Mouse (Mus musculus) forebrain, embryonic 11.5 days (tissue): ENCODE measurements around the gene Cd69. TPM values are rescaled to one million over a fixed set of nuclear protein-coding genes. Genes with fewer than 3 reads are reported as not detected.

Experiments
- ATAC-seq: fragments of 200-750 bp; cut with Nextera tagmentation; replicated peaks from 2 replicates; pipeline ENCODE4 v1.8.0; 2017; ENCODE audit warnings: moderate TSS enrichment; ENCODE audit not compliant: low FRiP score
- DNase-seq: peaks from one replicate; pipeline ENCODE4 v3.0.0-alpha.2; 2017; ENCODE audit warnings: low spot score
- H3K27ac ChIP-seq: fragments of 300-500 bp; sonication (generic); 2 replicates; pipeline ENCODE4 v1.5.1; 2014; ENCODE audit warnings: low read depth, low read length
- H3K27me3 ChIP-seq: fragments of 300-500 bp; sonication (generic); 2 replicates; pipeline ENCODE4 v1.6.1; 2014; ENCODE audit warnings: mild to moderate bottlenecking, low read length, mixed read lengths; ENCODE audit not compliant: control insufficient read depth, insufficient read depth
- H3K36me3 ChIP-seq: fragments of 300-500 bp; sonication (generic); 2 replicates; pipeline ENCODE4 v1.6.1; 2014; ENCODE audit warnings: mild to moderate bottlenecking, low read length, moderate library complexity, mixed read lengths; ENCODE audit not compliant: control insufficient read depth, insufficient read depth
- H3K4me1 ChIP-seq: fragments of 300-500 bp; sonication (generic); replicated peaks from 2 replicates; pipeline ENCODE4 v1.6.1; 2014; ENCODE audit warnings: low read length, mixed read lengths; ENCODE audit not compliant: control insufficient read depth, insufficient read depth
- H3K4me2 ChIP-seq: fragments of 300-500 bp; sonication (generic); 2 replicates; pipeline ENCODE4 v1.6.1; 2014; ENCODE audit warnings: low read depth, mild to moderate bottlenecking, low read length, moderate library complexity, mixed read lengths; ENCODE audit not compliant: severe bottlenecking
- H3K4me3 ChIP-seq: fragments of 300-500 bp; sonication (generic); 2 replicates; pipeline ENCODE4 v1.5.1; 2014; ENCODE audit warnings: low read depth, low read length
- H3K9ac ChIP-seq: fragments of 300-500 bp; sonication (generic); 2 replicates; pipeline ENCODE4 v1.6.1; 2014; ENCODE audit warnings: low read length
- H3K9me3 ChIP-seq: fragments of 300-500 bp; sonication (generic); 2 replicates; pipeline ENCODE4 v1.6.1; 2016; ENCODE audit warnings: low read length, mixed read lengths; ENCODE audit not compliant: control insufficient read depth
- WGBS: fragments of 180-500 bp; shearing (Covaris S2); extraction: QIAGEN DNeasy Blood & Tissue Kit; methylation state at CpG from one replicate; pipeline ENCODE4 v1.1.7; 2014; 5-methylcytosine and 5-hydroxymethylcytosine counted together
- polyA plus RNA-seq: library from polyadenylated mRNA; unstranded; fragments of >200 nt; fragmentation: Nextera tagmentation; extraction: Ambion mirVana; gene quantifications from 2 replicates; pipeline ENCODE4 v1.2.1, GENCODE M21; 2014

Cd69 gene
- polyA plus RNA-seq, 1 experiment from 2014 or later, result not detected

DNA sequence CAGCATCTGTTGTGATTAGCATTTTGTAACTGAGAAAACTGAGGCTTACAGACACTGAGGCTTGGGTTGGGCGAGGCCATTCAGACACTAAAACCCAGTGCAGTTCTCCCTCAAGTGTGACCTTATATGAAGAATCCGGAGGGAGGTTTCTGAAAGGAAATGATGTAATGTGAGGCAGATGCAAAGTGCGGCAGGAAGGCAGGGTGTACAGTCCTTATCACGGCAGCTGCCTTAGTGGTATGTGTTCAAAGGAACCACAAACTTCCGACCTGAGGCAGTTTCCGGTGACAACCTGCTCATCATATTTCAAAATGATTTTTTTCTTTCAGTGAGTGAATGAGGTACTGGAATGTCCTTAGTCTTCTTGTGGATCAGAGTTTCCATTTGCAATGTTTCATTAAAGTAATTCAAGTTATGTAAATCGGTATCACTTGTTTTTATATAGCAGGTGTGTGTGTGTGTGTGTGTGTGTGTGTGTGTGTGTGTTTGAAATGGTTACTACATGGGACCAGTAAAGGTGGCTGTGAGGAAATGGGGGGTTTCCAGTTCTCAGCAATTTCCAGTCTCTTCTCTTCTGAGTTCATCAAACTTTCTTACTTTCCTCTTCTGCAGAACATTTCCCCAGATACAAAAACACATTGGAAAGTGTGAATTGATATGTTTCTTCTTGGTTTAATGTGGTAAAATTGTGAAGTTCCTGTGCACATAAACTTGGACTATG, 9.3 kb upstream of the Cd69 start:
- 85% methylated on average over 7 of the region's 7 CpGs for WGBS
- Histone ChIP-seq H3K9me3 (no peaks in the 10 kb centered on the region), H3K9ac (no peak overlapping the region), H3K4me2 (no peak overlapping the region), H3K4me3 (no peak overlapping the region), H3K36me3 (no peaks in the 10 kb centered on the region), H3K27ac (no peak overlapping the region), H3K27me3 (no peaks in the 10 kb centered on the region), H3K4me1 (no peaks in the 10 kb centered on the region)
- ATAC-seq, result no peak
- DNase-seq, result no peak

DNA sequence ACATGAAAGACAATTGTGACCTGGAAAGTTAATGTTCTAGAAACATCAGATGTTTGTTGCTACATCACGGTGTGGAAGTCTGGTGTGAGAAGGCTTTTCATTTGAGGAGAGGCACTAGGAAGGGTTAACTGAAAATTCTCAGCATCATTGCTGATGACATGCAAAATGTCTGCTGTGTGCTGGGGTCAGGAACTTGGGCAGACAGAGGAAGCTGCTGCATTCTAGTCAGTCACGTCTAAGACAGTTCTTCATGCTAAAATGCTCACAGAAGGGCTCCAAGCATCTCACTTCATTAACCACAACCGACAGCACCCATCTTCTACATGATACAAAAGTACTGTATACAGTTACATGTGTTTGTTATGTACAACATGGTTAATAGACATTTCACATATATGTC, 8.0 kb upstream of the Cd69 start:
- WGBS, result 77% methylated on average over 3 of the region's 3 CpGs
- ATAC-seq, result no peak
- H3K27me3 ChIP-seq, result no peaks in the 10 kb centered on the region

DNA sequence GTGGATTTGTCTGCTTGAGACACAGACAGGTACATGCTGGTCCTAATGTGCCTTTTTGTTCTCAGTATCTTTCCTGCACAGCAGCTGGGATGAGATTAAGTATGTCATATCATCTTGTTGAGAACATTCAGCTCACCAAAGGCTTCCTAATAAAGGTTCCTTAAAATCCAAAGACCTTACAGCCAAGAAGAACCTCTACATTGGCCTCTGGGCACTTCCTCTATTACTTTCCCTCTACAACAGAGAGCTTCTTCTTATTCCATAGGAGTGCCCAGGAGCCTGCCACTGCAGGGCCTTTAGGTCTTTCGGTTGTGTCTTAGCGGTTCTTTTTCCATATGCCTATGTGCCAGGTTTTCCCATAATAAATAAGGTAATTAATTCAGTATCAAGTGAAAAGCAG, 1.2 kb upstream of the Cd69 start:
- Histone ChIP-seq H3K27me3 (no peaks in the 10 kb centered on the region), H3K27ac (no peak overlapping the region), H3K4me1 (no peaks in the 10 kb centered on the region), H3K4me3 (no peak overlapping the region), H3K4me2 (no peak overlapping the region), H3K9me3 (no peaks in the 10 kb centered on the region), H3K9ac (no peak overlapping the region), H3K36me3 (no peaks in the 10 kb centered on the region)
- ATAC-seq (no peak), DNase-seq (no peak)
- 92% methylated on average over 2 of the region's 2 CpGs for WGBS

More for the DNA sequence above, 8.0 kb upstream of the Cd69 start:
- no peak overlapping the region for H3K4me2 ChIP-seq
- H3K9ac ChIP-seq, result no peak overlapping the region
- no peaks in the 10 kb centered on the region for H3K4me1 ChIP-seq
- H3K9me3 ChIP-seq, result no peaks in the 10 kb centered on the region
- no peaks in the 10 kb centered on the region for H3K36me3 ChIP-seq
- DNase-seq, result no peak
- H3K4me3 ChIP-seq, result no peak overlapping the region
- no peak overlapping the region for H3K27ac ChIP-seq

- DNase-seq (no peak), ATAC-seq (no peak)
- 71% methylated on average over 3 of the region's 3 CpGs for WGBS
- no peaks in the 10 kb centered on the region for H3K27me3 ChIP-seq
- no peaks in the 10 kb centered on the region for H3K36me3 ChIP-seq
- H3K4me1 ChIP-seq, result no peaks in the 10 kb centered on the region
- no peak overlapping the region for H3K4me2 ChIP-seq
- no peaks in the 10 kb centered on the region for H3K9me3 ChIP-seq
- H3K4me3 ChIP-seq, result no peak overlapping the region
- no peak overlapping the region for H3K9ac ChIP-seq
- H3K27ac ChIP-seq, result no peak overlapping the region
Measured at GRCm38 (mm10) chr6:129275624-129276203, 478 bp upstream of the Cd69 start.

DNA sequence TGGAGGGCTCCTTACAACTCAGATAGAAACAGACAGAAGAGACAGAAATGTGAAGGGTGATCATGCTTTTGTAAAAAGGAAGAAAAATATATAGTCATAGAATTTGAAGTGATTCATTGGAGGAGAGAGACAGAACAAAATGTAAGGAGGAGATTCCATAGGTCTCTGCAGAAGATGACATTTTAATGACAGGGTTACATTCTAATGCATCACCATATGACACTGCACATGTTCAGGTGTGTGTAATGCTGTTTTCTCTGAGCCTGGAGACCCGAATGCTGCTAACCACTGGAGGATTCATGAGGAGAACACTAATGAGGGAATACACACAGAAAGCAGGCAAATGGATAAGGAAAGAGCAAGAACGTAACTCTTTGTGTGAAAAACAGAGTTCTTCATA, 760 bp downstream of the Cd69 start:
- WGBS, result 85% methylated on average over 2 of the region's 2 CpGs
- Histone ChIP-seq H3K36me3 (no peaks in the 10 kb centered on the region), H3K27me3 (no peaks in the 10 kb centered on the region), H3K27ac (no peak overlapping the region), H3K4me1 (no peaks in the 10 kb centered on the region), H3K4me3 (no peak overlapping the region), H3K9ac (no peak overlapping the region), H3K4me2 (no peak overlapping the region), H3K9me3 (no peaks in the 10 kb centered on the region)
- DNase-seq (no peak), ATAC-seq (no peak)

DNA sequence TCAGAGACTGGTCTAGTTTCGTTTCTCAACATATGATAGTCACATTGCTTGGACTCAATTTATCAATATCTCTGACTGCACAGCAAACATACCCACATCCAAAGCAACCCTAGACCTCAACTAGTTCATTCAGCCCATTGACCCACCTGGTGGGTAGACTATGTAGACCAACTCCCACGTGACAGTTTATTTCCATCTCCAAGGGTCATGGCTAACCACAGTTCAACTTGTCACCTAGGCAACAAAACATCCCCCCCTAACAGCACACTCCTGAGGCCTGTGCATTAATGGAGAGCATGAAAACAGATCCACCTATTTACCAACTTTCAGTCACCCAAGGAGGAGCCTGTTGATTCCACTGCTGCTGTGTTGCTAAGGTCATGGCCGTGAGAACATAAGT, 1.6 kb downstream of the Cd69 start:
- H3K36me3 ChIP-seq, result no peaks in the 10 kb centered on the region
- H3K4me1 ChIP-seq, result no peaks in the 10 kb centered on the region
- H3K27me3 ChIP-seq, result no peaks in the 10 kb centered on the region
- no peak for ATAC-seq
- no peak overlapping the region for H3K27ac ChIP-seq
- no peak overlapping the region for H3K4me3 ChIP-seq
- no peak for DNase-seq
- WGBS, result 86% methylated on average over 3 of the region's 3 CpGs
- H3K9me3 ChIP-seq, result no peaks in the 10 kb centered on the region
- H3K9ac ChIP-seq, result no peak overlapping the region
- no peak overlapping the region for H3K4me2 ChIP-seq

GRCm38 (mm10) chr6:129266438-129267022, 8.7 kb downstream of the Cd69 start:
- ATAC-seq (no peak), DNase-seq (no peak)
- H3K36me3 ChIP-seq, result no peaks in the 10 kb centered on the region
- no peaks in the 10 kb centered on the region for H3K4me1 ChIP-seq
- no peaks in the 10 kb centered on the region for H3K27me3 ChIP-seq
- 77% methylated on average over 1 of the region's 1 CpGs for WGBS
- no peak overlapping the region for H3K4me2 ChIP-seq
- H3K4me3 ChIP-seq, result no peak overlapping the region
- H3K9me3 ChIP-seq, result no peaks in the 10 kb centered on the region
- no peak overlapping the region for H3K27ac ChIP-seq
- H3K9ac ChIP-seq, result no peak overlapping the region

GRCm38 (mm10) chr6:129265821-129266220, 9.4 kb downstream of the Cd69 start:
- ATAC-seq, result no peak
- WGBS, result 71% methylated on average over 3 of the region's 3 CpGs
- Histone ChIP-seq H3K4me2 (no peak overlapping the region), H3K27ac (no peak overlapping the region), H3K4me3 (no peak overlapping the region), H3K27me3 (no peaks in the 10 kb centered on the region), H3K9me3 (no peaks in the 10 kb centered on the region), H3K4me1 (no peaks in the 10 kb centered on the region), H3K36me3 (no peaks in the 10 kb centered on the region), H3K9ac (no peak overlapping the region)
- DNase-seq, result no peak

- no peak overlapping the region for H3K4me2 ChIP-seq
- H3K27me3 ChIP-seq, result no peaks in the 10 kb centered on the region
- ATAC-seq (no peak), DNase-seq (no peak)
- H3K36me3 ChIP-seq, result no peaks in the 10 kb centered on the region
- H3K27ac ChIP-seq, result no peak overlapping the region
- WGBS, result 89% methylated on average over 4 of the region's 4 CpGs
- H3K9ac ChIP-seq, result no peak overlapping the region
- no peaks in the 10 kb centered on the region for H3K9me3 ChIP-seq
- no peaks in the 10 kb centered on the region for H3K4me1 ChIP-seq
- no peak overlapping the region for H3K4me3 ChIP-seq
Measured at GRCm38 (mm10) chr6:129260940-129261339, 14.3 kb downstream of the Cd69 start.
